Mouse (Mus musculus) liver, adult 2 months (tissue): ENCODE measurements at regions not wholly inside any gene's neighbourhood (a gene's known extent, or its start where the extent isn't known, plus 50 kb on each side); places are given as distances from the start of the nearest gene placed in this dataset.

Experiments
- DNase-seq: peaks from one replicate; pipeline ENCODE4 v3.0.0-alpha.2; 2011; ENCODE audit warnings: low read depth, low spot score; ENCODE audit errors: extremely low read depth
- H3K27ac ChIP-seq: fragments of 200-500 bp; replicated peaks from 2 replicates; pipeline ENCODE4 v1.5.1; 2012; ENCODE audit warnings: low read depth, mild to moderate bottlenecking, control low read depth, inconsistent platforms, low read length; ENCODE audit not compliant: insufficient read depth
- H3K27me3 ChIP-seq: fragments of 200-500 bp; 2 replicates; pipeline ENCODE4 v1.6.1; 2012; ENCODE audit warnings: mild to moderate bottlenecking, moderate library complexity, low read length, inconsistent platforms; ENCODE audit not compliant: control insufficient read depth, insufficient read depth
- H3K36me3 ChIP-seq: fragments of 200-500 bp; 2 replicates; pipeline ENCODE4 v1.6.1; 2012; ENCODE audit warnings: low read length, inconsistent platforms; ENCODE audit not compliant: control insufficient read depth, insufficient read depth
- H3K4me1 ChIP-seq: fragments of 200-500 bp; 2 replicates; pipeline ENCODE4 v1.6.1; 2011; ENCODE audit warnings: low read length; ENCODE audit not compliant: control insufficient read depth, insufficient read depth
- H3K4me3 ChIP-seq: fragments of 200-500 bp; 2 replicates; pipeline ENCODE4 v1.5.1; 2011; ENCODE audit warnings: low read depth, mild to moderate bottlenecking, control low read depth, low read length, moderate library complexity; ENCODE audit not compliant: insufficient read depth
- H3K79me2 ChIP-seq: fragments of 200-500 bp; 2 replicates; pipeline ENCODE4 v1.6.1; 2012; ENCODE audit warnings: inconsistent platforms, mild to moderate bottlenecking, low read length, moderate library complexity; ENCODE audit not compliant: control insufficient read depth, insufficient read depth
- H3K9ac ChIP-seq: fragments of 200-500 bp; 2 replicates; pipeline ENCODE4 v1.6.1; 2012; ENCODE audit warnings: low read depth, mild to moderate bottlenecking, control low read depth, inconsistent platforms, low read length
- CTCF ChIP-seq: fragments of 200-500 bp; IDR thresholded peaks from 2 replicates; pipeline ENCODE4 v1.5.1; 2011; ENCODE audit warnings: low read depth, low read length, control low read depth
- POLR2A ChIP-seq: fragments of 200-500 bp; IDR thresholded peaks from 2 replicates; pipeline ENCODE4 v1.6.1; 2011; ENCODE audit warnings: low read length, control low read depth; ENCODE audit not compliant: insufficient read depth; ENCODE audit errors: extremely low read depth
- WGBS: fragments of 180-500 bp; shearing (Covaris S2); methylation state at CpG from one replicate; pipeline ENCODE4 v1.1.7; 2018; 5-methylcytosine and 5-hydroxymethylcytosine counted together

DNA sequence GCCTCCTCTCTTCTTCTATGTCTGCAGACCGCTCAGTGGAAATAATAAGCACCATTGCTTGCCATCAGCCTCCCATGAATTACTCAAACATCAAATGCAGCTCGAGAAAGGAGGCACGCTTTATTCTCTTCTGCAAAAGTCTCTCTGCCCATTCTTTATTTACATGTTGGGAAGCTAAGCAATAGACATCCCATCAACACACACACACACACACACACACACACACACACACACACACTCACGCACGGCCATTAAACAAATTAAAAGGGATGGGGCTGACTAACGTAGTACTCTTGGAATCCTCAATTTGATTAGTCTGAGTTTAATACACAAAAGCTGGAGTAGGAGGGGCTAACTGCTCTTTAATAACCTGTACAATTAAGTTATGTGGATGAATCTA lies 167.7 kb downstream of the Ascl1 start:
- H3K36me3 ChIP-seq = no peaks in the 10 kb centered on the region
- H3K4me1 ChIP-seq = no peaks in the 10 kb centered on the region
- no peak overlapping the region for H3K9ac ChIP-seq
- no peak for DNase-seq
- TF ChIP-seq CTCF (no peak), POLR2A (no peak)
- H3K79me2 ChIP-seq = no peaks in the 10 kb centered on the region
- H3K4me3 ChIP-seq = no peak overlapping the region
- H3K27ac ChIP-seq = no peak overlapping the region
- WGBS = 86% methylated on average over 6 of the region's 6 CpGs
- H3K27me3 ChIP-seq = no peaks in the 10 kb centered on the region; the same call in 1 of the 2 replicates

DNA sequence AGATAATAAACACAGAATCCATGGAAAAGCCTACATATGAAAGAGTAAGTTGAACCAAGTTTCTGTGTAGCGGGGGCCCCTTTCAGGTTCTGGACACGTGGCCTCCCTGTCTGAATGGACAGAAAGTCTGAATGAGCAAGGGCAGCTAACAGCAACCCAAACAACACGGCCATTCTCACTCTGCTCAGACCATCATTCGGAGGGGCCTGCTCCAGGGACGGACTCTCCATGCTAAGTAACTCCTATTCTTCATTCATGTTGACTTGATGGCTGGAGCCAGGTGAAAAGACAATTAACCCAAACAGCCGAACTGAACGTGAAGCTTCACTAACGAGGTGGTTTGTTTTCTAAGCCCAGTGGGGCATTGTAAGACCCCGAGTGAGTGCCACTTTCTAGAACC lies 168.3 kb downstream of the Ascl1 start:
- WGBS = 74% methylated on average over 9 of the region's 9 CpGs
- no peak for DNase-seq
- H3K9ac ChIP-seq = no peak overlapping the region

GRCm38 (mm10) chr10:87309601-87310062 lies 183.8 kb downstream of the Ascl1 start:
- WGBS = 85% methylated on average over 10 of the region's 10 CpGs
- no peak for TF ChIP-seq CTCF
- no peak overlapping the region for H3K9ac ChIP-seq

More for the DNA sequence above, 168.3 kb downstream of the Ascl1 start:
- H3K79me2 ChIP-seq = no peaks in the 10 kb centered on the region
- no peaks in the 10 kb centered on the region for H3K36me3 ChIP-seq
- no peaks in the 10 kb centered on the region for H3K4me1 ChIP-seq
- no peaks in the 10 kb centered on the region; the same call in 1 of the 2 replicates for H3K27me3 ChIP-seq
- TF ChIP-seq CTCF = no peak
- TF ChIP-seq POLR2A = no peak
- no peak overlapping the region for H3K27ac ChIP-seq
- H3K4me3 ChIP-seq = no peak overlapping the region

DNA sequence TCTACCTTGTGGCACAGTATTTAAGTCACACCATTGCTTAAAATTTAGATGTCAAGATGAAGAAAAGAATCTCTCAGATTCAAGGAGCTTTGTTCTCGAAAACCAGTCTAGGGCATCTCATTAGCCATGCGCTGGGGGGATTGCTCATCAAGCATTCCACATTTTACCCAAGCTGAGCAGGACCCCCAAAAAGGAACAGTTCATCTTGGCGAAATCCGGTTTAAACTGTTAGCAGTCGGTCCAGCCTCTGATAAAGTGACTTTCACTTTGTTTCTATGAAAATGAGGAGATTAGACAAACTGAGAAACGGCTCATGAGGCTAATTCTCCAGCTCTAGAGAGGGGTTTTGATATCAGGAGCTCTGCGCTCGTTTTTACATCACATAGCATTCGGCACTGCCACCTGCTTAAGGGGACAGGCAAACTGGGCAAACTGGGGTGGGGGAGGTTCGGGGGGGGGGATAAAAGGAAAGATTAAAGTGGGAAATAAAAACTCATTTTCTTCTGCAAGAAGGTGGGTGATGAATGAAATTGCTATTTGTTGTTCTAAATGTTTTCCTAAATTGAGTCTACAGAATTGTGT lies 184.6 kb downstream of the Ascl1 start:
- WGBS = 78% methylated on average over 10 of the region's 10 CpGs
- DNase-seq = no peak
- Histone ChIP-seq H3K4me3 (no peak overlapping the region), H3K4me1 (no peaks in the 10 kb centered on the region), H3K27ac (no peak overlapping the region), H3K79me2 (no peaks in the 10 kb centered on the region), H3K9ac (no peak overlapping the region), H3K27me3 (no peaks in the 10 kb centered on the region), H3K36me3 (no peaks in the 10 kb centered on the region)
- TF ChIP-seq CTCF (no peak), POLR2A (no peak)

More at GRCm38 (mm10) chr10:87309601-87310062, 183.8 kb downstream of the Ascl1 start:
- DNase-seq = no peak
- Histone ChIP-seq H3K4me3 (no peak overlapping the region), H3K27ac (no peak overlapping the region), H3K4me1 (no peaks in the 10 kb centered on the region), H3K36me3 (no peaks in the 10 kb centered on the region), H3K79me2 (no peaks in the 10 kb centered on the region), H3K27me3 (no peaks in the 10 kb centered on the region)

DNA sequence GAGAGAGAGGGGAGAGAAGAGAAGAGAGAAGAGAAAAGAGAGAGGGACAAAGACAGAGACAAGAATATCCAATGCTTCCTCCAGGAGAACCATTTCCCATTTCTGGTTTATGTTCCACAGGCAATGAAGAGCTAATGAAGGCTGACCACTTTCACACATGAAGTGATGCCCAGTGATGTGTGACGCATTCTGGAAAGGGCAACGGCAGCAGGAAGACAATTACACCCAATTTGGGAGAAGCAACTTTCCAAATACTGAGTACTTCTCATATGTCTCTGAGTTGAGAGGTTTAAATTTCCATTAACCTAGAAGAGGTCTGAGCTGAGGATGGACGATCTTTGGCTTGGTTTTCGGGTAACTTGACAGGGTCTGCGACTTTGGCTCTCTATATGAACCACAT lies 196.3 kb downstream of the Ascl1 start:
- no peaks in the 10 kb centered on the region for H3K36me3 ChIP-seq
- no peak overlapping the region for H3K9ac ChIP-seq
- WGBS = 82% methylated on average over 5 of the region's 5 CpGs
- H3K79me2 ChIP-seq = no peaks in the 10 kb centered on the region
- no peaks in the 10 kb centered on the region for H3K4me1 ChIP-seq
- TF ChIP-seq CTCF = no peak
- no peak for TF ChIP-seq POLR2A
- no peak overlapping the region for H3K4me3 ChIP-seq
- no peak for DNase-seq
- no peak overlapping the region for H3K27ac ChIP-seq
- no peaks in the 10 kb centered on the region for H3K27me3 ChIP-seq

DNA sequence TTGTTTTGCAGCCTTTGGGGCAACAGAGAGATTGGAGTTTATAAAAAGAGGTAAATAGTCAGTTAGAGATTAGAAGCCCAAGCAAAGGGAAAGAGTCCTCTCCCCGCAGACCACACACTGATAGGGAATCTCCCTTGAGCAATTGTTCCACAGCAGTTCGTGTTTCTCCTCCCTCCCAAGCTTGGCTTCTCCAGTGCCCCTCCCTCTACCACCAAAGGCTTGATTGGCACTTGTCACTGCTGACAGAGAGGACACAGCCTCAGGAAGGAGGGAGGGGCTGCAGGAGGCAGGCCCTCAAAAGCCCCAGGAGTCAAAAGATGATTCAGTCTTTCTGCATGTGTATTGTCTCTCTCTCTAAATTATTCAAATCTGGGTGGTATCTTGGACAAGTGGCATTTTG lies 200.1 kb downstream of the Ascl1 start:
- WGBS = 18% methylated on average over 2 of the region's 2 CpGs
- Histone ChIP-seq H3K79me2 (no peaks in the 10 kb centered on the region), H3K27me3 (no peaks in the 10 kb centered on the region; the same call in 1 of the 2 replicates), H3K4me1 (no peaks in the 10 kb centered on the region), H3K36me3 (no peaks in the 10 kb centered on the region), H3K9ac (no peak overlapping the region), H3K27ac (no peak overlapping the region), H3K4me3 (no peak overlapping the region)
- no peak for DNase-seq
- TF ChIP-seq CTCF = no peak
- TF ChIP-seq POLR2A = no peak
